Mouse (Mus musculus): Measurements from ENCODE around the gene Arl4a.

GRCm38 (mm10) chr12:40037226-40037813 is 505 bp downstream of the Arl4a start:
- TF ChIP-seq CTCF (IDR thresholded peaks at IDR 0.05; ENCODE audit: low read depth) (peak; percentile 82), EP300 (IDR thresholded peaks at IDR 0.05; ENCODE audit: low read depth) (peak; percentile 41)

All from liver, embryonic 14.5 days (tissue).